Mouse (Mus musculus) G1E (cell line): ENCODE measurements around the gene Pfkp.

Experiments
- CTCF ChIP-seq: IDR thresholded peaks from 2 replicates; pipeline ENCODE4 v1.5.1; 2012; ENCODE audit warnings: low read depth, low read length, inconsistent platforms, mixed read lengths
- GATA1 ChIP-seq: IDR thresholded peaks from 2 replicates; pipeline ENCODE4 v1.6.1; 2012; ENCODE audit warnings: borderline replicate concordance, low read length, inconsistent platforms, mixed read lengths
- GATA2 ChIP-seq: IDR thresholded peaks from 2 replicates; pipeline ENCODE4 v1.6.1; 2012; ENCODE audit warnings: low read depth, low read length, inconsistent platforms, borderline replicate concordance

GRCm38 (mm10) chr13:6646266-6646665, 2.3 kb downstream of the Pfkp start:
- TF ChIP-seq CTCF (no peak), GATA1 (no peak), GATA2 (no peak)
